Mouse (Mus musculus): ENCODE measurements around the gene Fam208b.

GRCm38 (mm10) chr13:3609780-3610117 lies 1.2 kb downstream of the Fam208b start:
- TF ChIP-seq POLR2A (IDR thresholded peaks at IDR 0.05; ENCODE audit: low read depth, low read length) (no peak), GABPA (IDR thresholded peaks at IDR 0.05; ENCODE audit: insufficient replicate concordance, low read depth, low read length) (no peak), TBP (conservative IDR thresholded peaks at IDR 0.05; ENCODE audit: low read depth, low read length) (no peak), USF2 (conservative IDR thresholded peaks at IDR 0.05; ENCODE audit: low read depth, low read length) (no peak), CTCF (conservative IDR thresholded peaks at IDR 0.05 in 1 of 2, IDR thresholded peaks at IDR 0.05 in 1 of 2; ENCODE audit: low read depth in 2 of 2, low read length in 2 of 2) (no peak), BHLHE40 (IDR thresholded peaks at IDR 0.05; ENCODE audit: low read depth, low read length) (no peak), MYC (IDR thresholded peaks at IDR 0.05; ENCODE audit: low read depth, low read length) (no peak)

Measured in CH12.LX (cell line).